Mouse (Mus musculus): Measurements from ENCODE around the gene Wipf2. TPM values are rescaled to one million over a fixed set of nuclear protein-coding genes. Genes with fewer than 3 reads are reported as not detected.
"Not testable (repeated sequence)": the region's sequence is repeated elsewhere in the genome, so short reads cannot be mapped to it uniquely, and the experiment has no call there.

Gene Wipf2
- polyA plus RNA-seq, 2 experiments, result 4.7 to 10.5 TPM

- not testable (repeated sequence) for H3K9ac ChIP-seq (ENCODE audit: low read depth, low read length, severe bottlenecking); H3K9me3 ChIP-seq (ENCODE audit: control insufficient read depth, low read length); H3K27me3 ChIP-seq (ENCODE audit: control insufficient read depth, insufficient read depth, low read length)
- Histone ChIP-seq H3K27ac (replicated peaks; ENCODE audit: low read depth, low read length) (peak overlapping the region; percentile 67), H3K4me3 (replicated peaks; ENCODE audit: low read length) (0 out of 2 replicates have a peak overlapping the region, but pooled peaks have one; percentile 5), H3K4me2 (replicated peaks; ENCODE audit: low read depth, low read length, severe bottlenecking) (peak overlapping the region; percentile 37), H3K4me1 (ENCODE audit: control insufficient read depth, insufficient read depth, low read length) (peaks cover 55% of the 10 kb centered on the region), H3K36me3 (ENCODE audit: control insufficient read depth, insufficient read depth, low read length) (peaks cover 13% of the 10 kb centered on the region)
- peak; percentile 87 for DNase-seq (ENCODE audit: low spot score)
- peak; percentile 78 for ATAC-seq (ENCODE audit: low FRiP score, low read depth)
- WGBS, result 11% methylated on average over 16 of the region's 16 CpGs
Measured at GRCm38 (mm10) chr11:98922851-98923711, 59.6 kb downstream of the Wipf2 start.

- no peaks in the 10 kb centered on the region for H3K27me3 ChIP-seq (ENCODE audit: control insufficient read depth, insufficient read depth, low read length)
- no peak overlapping the region for H3K9ac ChIP-seq (ENCODE audit: low read depth, low read length, severe bottlenecking)
- TF ChIP-seq POLR2A (IDR thresholded peaks at IDR 0.05; ENCODE audit: borderline replicate concordance, extremely low read depth, insufficient read depth, insufficient read length), result no peak
- H3K36me3 ChIP-seq (ENCODE audit: control insufficient read depth, insufficient read depth, low read length), result peaks cover 4% of the 10 kb centered on the region; the same call in 1 of the 2 replicates
- DNase-seq (ENCODE audit: low spot score), result no peak
- 18% methylated on average over 5 of the region's 5 CpGs for WGBS
- peaks cover 66% of the 10 kb centered on the region for H3K4me1 ChIP-seq (ENCODE audit: control insufficient read depth, insufficient read depth, low read length)
- ATAC-seq (ENCODE audit: low FRiP score, low read depth), result no peak
- H3K27ac ChIP-seq (replicated peaks; ENCODE audit: low read depth, low read length), result peak overlapping the region; percentile 86
- H3K4me2 ChIP-seq (replicated peaks; ENCODE audit: low read depth, low read length, severe bottlenecking), result no peak overlapping the region
- peak overlapping the region; percentile 4; the same call in 1 of the 2 replicates for H3K4me3 ChIP-seq (replicated peaks; ENCODE audit: low read length)
- H3K9me3 ChIP-seq (ENCODE audit: control insufficient read depth, low read length), result no peaks in the 10 kb centered on the region
Measured at GRCm38 (mm10) chr11:98924633-98925175, 61.3 kb downstream of the Wipf2 start.

GRCm38 (mm10) chr11:98925265-98925721, 61.9 kb downstream of the Wipf2 start:
- Histone ChIP-seq H3K4me3 (replicated peaks; ENCODE audit: low read length) (peak overlapping the region; percentile 4; the same call in 1 of the 2 replicates), H3K27ac (replicated peaks; ENCODE audit: low read depth, low read length) (peak overlapping the region; percentile 86), H3K9ac (ENCODE audit: low read depth, low read length, severe bottlenecking) (no peak overlapping the region), H3K9me3 (ENCODE audit: control insufficient read depth, low read length) (no peaks in the 10 kb centered on the region), H3K4me1 (ENCODE audit: control insufficient read depth, insufficient read depth, low read length) (peaks cover 72% of the 10 kb centered on the region), H3K4me2 (replicated peaks; ENCODE audit: low read depth, low read length, severe bottlenecking) (peak overlapping the region; percentile 34), H3K27me3 (ENCODE audit: control insufficient read depth, insufficient read depth, low read length) (no peaks in the 10 kb centered on the region), H3K36me3 (ENCODE audit: control insufficient read depth, insufficient read depth, low read length) (peaks cover 4% of the 10 kb centered on the region; the same call in 1 of the 2 replicates)
- TF ChIP-seq POLR2A (IDR thresholded peaks at IDR 0.05; ENCODE audit: borderline replicate concordance, extremely low read depth, insufficient read depth, insufficient read length), result no peak
- peak; percentile 94 for DNase-seq (ENCODE audit: low spot score)
- peak; percentile 12; the same call in 1 of the 2 replicates for ATAC-seq (ENCODE audit: low FRiP score, low read depth)
- WGBS, result under 1% methylated on average over 10 of the region's 10 CpGs

GRCm38 (mm10) chr11:98925868-98926311, 62.5 kb downstream of the Wipf2 start:
- Histone ChIP-seq H3K9me3 (ENCODE audit: control insufficient read depth, low read length) (no peaks in the 10 kb centered on the region), H3K9ac (ENCODE audit: low read depth, low read length, severe bottlenecking) (no peak overlapping the region), H3K36me3 (ENCODE audit: control insufficient read depth, insufficient read depth, low read length) (no peaks in the 10 kb centered on the region; the same call in 1 of the 2 replicates), H3K27ac (replicated peaks; ENCODE audit: low read depth, low read length) (peak overlapping the region; percentile 86), H3K4me2 (replicated peaks; ENCODE audit: low read depth, low read length, severe bottlenecking) (peak overlapping the region; percentile 34), H3K27me3 (ENCODE audit: control insufficient read depth, insufficient read depth, low read length) (no peaks in the 10 kb centered on the region), H3K4me1 (ENCODE audit: control insufficient read depth, insufficient read depth, low read length) (peaks cover 78% of the 10 kb centered on the region), H3K4me3 (replicated peaks; ENCODE audit: low read length) (peak overlapping the region; percentile 4; the same call in 1 of the 2 replicates)
- no peak for TF ChIP-seq POLR2A (IDR thresholded peaks at IDR 0.05; ENCODE audit: borderline replicate concordance, extremely low read depth, insufficient read depth, insufficient read length)
- 3% methylated on average over 5 of the region's 12 CpGs for WGBS
- peak; percentile 28 for ATAC-seq (ENCODE audit: low FRiP score, low read depth)
- peak; percentile 81 for DNase-seq (ENCODE audit: low spot score)

GRCm38 (mm10) chr11:98926553-98926952, 63.1 kb downstream of the Wipf2 start:
- Histone ChIP-seq H3K9ac (ENCODE audit: low read depth, low read length, severe bottlenecking) (no peak overlapping the region), H3K27me3 (ENCODE audit: control insufficient read depth, insufficient read depth, low read length) (no peaks in the 10 kb centered on the region), H3K9me3 (ENCODE audit: control insufficient read depth, low read length) (no peaks in the 10 kb centered on the region), H3K27ac (replicated peaks; ENCODE audit: low read depth, low read length) (peak overlapping the region; percentile 86), H3K4me1 (ENCODE audit: control insufficient read depth, insufficient read depth, low read length) (peaks cover 84% of the 10 kb centered on the region), H3K36me3 (ENCODE audit: control insufficient read depth, insufficient read depth, low read length) (no peaks in the 10 kb centered on the region), H3K4me3 (replicated peaks; ENCODE audit: low read length) (no peak overlapping the region), H3K4me2 (replicated peaks; ENCODE audit: low read depth, low read length, severe bottlenecking) (0 out of 2 replicates have a peak overlapping the region, but pooled peaks have one; percentile 34)
- DNase-seq (ENCODE audit: low spot score) (no peak), ATAC-seq (ENCODE audit: low FRiP score, low read depth) (no peak)
- WGBS, result 54% methylated on average over 7 of the region's 7 CpGs
- no peak for TF ChIP-seq POLR2A (IDR thresholded peaks at IDR 0.05; ENCODE audit: borderline replicate concordance, extremely low read depth, insufficient read depth, insufficient read length)

Measured in limb, embryonic 14.5 days (tissue).